Mouse (Mus musculus): Measurements from ENCODE around the gene Rrnad1.

DNA sequence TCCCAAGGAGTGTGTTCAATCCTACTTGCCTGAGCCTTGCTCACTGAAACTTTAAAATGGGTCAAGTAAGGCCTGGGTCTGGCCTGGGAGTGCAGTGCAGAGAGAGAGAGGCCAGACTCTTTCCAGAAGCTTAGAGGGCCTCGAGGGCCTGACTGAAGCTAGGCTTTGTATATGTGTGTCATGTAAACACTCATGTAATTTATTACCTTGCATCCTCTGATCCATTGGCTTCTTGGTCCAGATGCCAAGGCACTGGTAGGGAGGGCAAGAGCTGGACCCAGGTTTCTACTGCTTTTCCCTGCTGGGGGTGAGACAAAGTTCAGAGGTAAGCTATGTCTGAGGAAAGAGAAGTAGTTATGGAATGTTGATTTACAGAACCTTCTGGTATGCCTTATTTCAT lies 22.6 kb downstream of the Rrnad1 start:
- TF ChIP-seq TAL1 (IDR thresholded peaks at IDR 0.05; ENCODE audit: low read length) = no peak
- no peak for TF ChIP-seq GATA1 (IDR thresholded peaks at IDR 0.05; ENCODE audit: low read length)

Measured in erythroblast, embryonic 14.5 days (primary cell).